Mouse (Mus musculus): ENCODE measurements around the gene Adamts6. TPM values are rescaled to one million over a fixed set of nuclear protein-coding genes. Genes with fewer than 3 reads are reported as not detected.

Gene Adamts6
- total RNA-seq, 2 experiments from 2014 or later, result 3.2 to 4.4 TPM

Other genes with a start within 250 kb of the Adamts6 start
- gene Nln, start 178.2 kb upstream of the Adamts6 start, total RNA-seq (2021), result 10 to 100 TPM; 15.3 TPM
- 1 to 10 TPM; 3.3 to 3.5 TPM for gene Sgtb, start 178.1 kb upstream of the Adamts6 start, total RNA-seq (2021)
- 10 to 100 TPM; 35.1 to 39.7 TPM for gene Trappc13, start 109.4 kb upstream of the Adamts6 start, total RNA-seq (2021)
- 10 to 100 TPM; 19.7 to 23.0 TPM for gene Trim23, start 109.0 kb upstream of the Adamts6 start, total RNA-seq (2021)
- 10 to 100 TPM in 1 of 2 experiments, 1 to 10 TPM in 1; 6.5 to 10.2 TPM for gene Cenpk, start 59.2 kb upstream of the Adamts6 start, total RNA-seq (2021)
- 10 to 100 TPM; 11.5 to 13.8 TPM for gene Ppwd1, start 59.0 kb upstream of the Adamts6 start, total RNA-seq (2021)